Mouse (Mus musculus): ENCODE measurements around the gene Trip11. TPM values are rescaled to one million over a fixed set of nuclear protein-coding genes. Genes with fewer than 3 reads are reported as not detected.
A peak's percentile ranks its signal among the peaks of the same experiment; 100 is the strongest.
"Not testable (repeated sequence)": the region's sequence is repeated elsewhere in the genome, so short reads cannot be mapped to it uniquely, and the experiment has no call there.

Gene Trip11
- 10 to 100 TPM; 36.6 to 40.0 TPM for total RNA-seq (2021)
- 4.7 and 9.5 TPM in 2 replicates for polyA plus RNA-seq (2012; rRNA removed)
- long read RNA-seq, full-length matches to known transcripts = 1 of 4 reads
- long read RNA-seq, partial matches to known transcripts = 0 of 4 reads
- long read RNA-seq, other reads (novel, unspliced or antisense) = 3 of 4 reads

- Histone ChIP-seq H3K4me3 (peak within 1 kb of the TSS; percentile 82), H3K9ac (ENCODE audit: low read depth, low read length) (peak within 1 kb of the TSS; percentile 86), H3K36me3 (ENCODE audit: control insufficient read depth, insufficient read depth, low read length) (peaks cover 17% of the 10 kb centered on the region), H3K27ac (peak within 1 kb of the TSS; percentile 98), H3K27me3 (ENCODE audit: control insufficient read depth, insufficient read depth, low read length) (no peaks in the 10 kb centered on the region), H3K4me1 (ENCODE audit: control insufficient read depth, insufficient read depth, low read length) (peaks cover 7% of the 10 kb centered on the region), H3K79me2 (replicated peaks; ENCODE audit: control insufficient read depth, insufficient read depth, low read length) (peaks cover 2% of the 10 kb centered on the region)
- TF ChIP-seq EP300 (IDR thresholded peaks at IDR 0.05; ENCODE audit: insufficient read depth, low read depth, low read length) (0 out of 2 replicates have a peak, but pooled peaks have one; percentile 36), CTCF (IDR thresholded peaks at IDR 0.05) (no peak), POLR2A (IDR thresholded peaks at IDR 0.05; ENCODE audit: insufficient read depth, low read depth, low read length) (peak; percentile 89)
- intact Hi-C loops (cut with DNase I) = loop anchor here (2.0 to 5.0 kb wide), 2 partner anchors 46 to 831 kb away; partner anchors contain the start of genes Atxn3 and Ppp4r3a
- DNase-seq = peak; percentile 92 to 93
- WGBS = under 1% methylated on average over 69 of the region's 69 CpGs
Measured at GRCm38 (mm10) chr12:101912626-101913490, at the start of gene Trip11. Trip11 (minus strand) TSS chr12:101913267.

DNA sequence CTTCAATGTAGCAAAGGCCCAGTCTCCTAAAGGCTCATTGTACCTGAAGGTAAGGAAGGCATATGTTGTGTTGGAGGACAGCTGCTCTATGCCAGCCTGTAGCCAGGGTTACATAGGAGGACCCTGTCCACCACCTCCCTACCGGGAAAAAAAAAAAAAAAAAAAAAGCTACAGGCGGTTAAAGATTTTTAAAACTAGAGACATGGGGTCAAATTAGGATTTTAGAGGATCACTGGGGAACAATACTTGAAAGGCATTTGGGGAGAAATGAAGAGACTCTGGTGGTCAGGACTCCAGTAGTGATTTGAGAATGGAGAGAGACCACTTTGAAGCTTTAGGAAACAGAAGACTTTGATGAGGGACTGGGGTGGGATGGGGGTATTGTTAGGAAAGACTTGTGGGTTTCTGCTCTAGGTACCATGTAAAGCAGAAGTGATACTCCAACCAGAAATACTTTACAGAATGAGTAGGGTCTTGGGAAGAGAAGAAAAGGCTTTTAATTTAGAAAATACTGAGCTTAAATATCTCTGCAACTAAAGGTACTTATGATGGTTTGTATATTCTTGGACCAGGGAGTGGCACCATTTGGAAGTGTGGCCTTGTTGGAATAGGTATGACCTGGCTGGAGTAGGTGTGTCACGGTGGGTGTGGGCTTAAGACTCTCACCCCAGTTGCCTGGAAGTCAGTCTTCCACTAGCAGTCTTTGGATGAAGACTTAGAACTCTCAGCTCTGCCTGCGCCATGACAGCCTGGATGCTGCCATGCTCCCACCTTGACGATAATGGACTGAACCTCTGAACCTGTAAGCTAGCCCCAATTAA lies 46.1 kb upstream of the Trip11 start:
- not testable (repeated sequence) for H3K36me3 ChIP-seq (ENCODE audit: control insufficient read depth, insufficient read depth, low read length); H3K27ac ChIP-seq; H3K27me3 ChIP-seq (ENCODE audit: control insufficient read depth, insufficient read depth, low read length); H3K79me2 ChIP-seq (replicated peaks; ENCODE audit: control insufficient read depth, insufficient read depth, low read length); H3K9ac ChIP-seq (ENCODE audit: low read depth, low read length); DNase-seq; H3K4me1 ChIP-seq (ENCODE audit: control insufficient read depth, insufficient read depth, low read length)
- intact Hi-C loops (cut with DNase I) = loop anchor here (1.0 to 2.0 kb wide), 4 partner anchors 16 to 876 kb away; partner anchors contain the start of genes Cpsf2, Ppp4r3a and Trip11
- peak overlapping the region; percentile 99; the same call in 1 of the 2 replicates for H3K4me3 ChIP-seq
- WGBS = 87% methylated on average over 5 of the region's 5 CpGs

DNA sequence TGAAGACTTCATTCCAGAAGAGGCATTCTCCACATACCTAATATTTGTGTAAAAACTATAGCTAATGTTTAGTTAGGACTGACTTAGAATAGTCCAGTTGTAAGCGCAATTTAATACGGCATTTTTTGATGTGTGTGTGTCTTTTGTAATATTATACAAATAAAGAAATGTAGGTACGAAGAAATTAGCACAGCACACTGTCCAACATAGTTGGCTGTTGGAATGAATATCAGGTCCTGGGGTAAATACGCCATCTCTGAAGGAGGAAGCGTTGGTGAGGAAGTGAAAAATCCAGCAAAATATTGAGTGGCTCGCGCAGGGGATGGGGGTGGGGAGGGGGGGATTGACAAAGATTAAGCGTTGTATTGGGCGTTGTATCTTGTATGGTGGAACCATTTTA lies 45.5 kb upstream of the Trip11 start:
- Histone ChIP-seq H3K9ac (ENCODE audit: low read depth, low read length) (no peak overlapping the region), H3K36me3 (ENCODE audit: control insufficient read depth, insufficient read depth, low read length) (no peaks in the 10 kb centered on the region), H3K27me3 (ENCODE audit: control insufficient read depth, insufficient read depth, low read length) (no peaks in the 10 kb centered on the region), H3K79me2 (replicated peaks; ENCODE audit: control insufficient read depth, insufficient read depth, low read length) (peaks cover 7% of the 10 kb centered on the region), H3K4me1 (ENCODE audit: control insufficient read depth, insufficient read depth, low read length) (no peaks in the 10 kb centered on the region), H3K4me3 (peak overlapping the region; percentile 99), H3K27ac (peak overlapping the region; percentile 59)
- TF ChIP-seq CTCF (IDR thresholded peaks at IDR 0.05) (no peak), EP300 (IDR thresholded peaks at IDR 0.05; ENCODE audit: insufficient read depth, low read depth, low read length) (no peak), POLR2A (IDR thresholded peaks at IDR 0.05; ENCODE audit: insufficient read depth, low read depth, low read length) (no peak)
- WGBS = 31% methylated on average over 9 of the region's 9 CpGs
- no peak for DNase-seq
- intact Hi-C loops (cut with DNase I) = loop anchor here (1.0 to 2.0 kb wide), 4 partner anchors 17 to 876 kb away; partner anchors contain the start of genes Cpsf2, Ppp4r3a and Trip11

DNA sequence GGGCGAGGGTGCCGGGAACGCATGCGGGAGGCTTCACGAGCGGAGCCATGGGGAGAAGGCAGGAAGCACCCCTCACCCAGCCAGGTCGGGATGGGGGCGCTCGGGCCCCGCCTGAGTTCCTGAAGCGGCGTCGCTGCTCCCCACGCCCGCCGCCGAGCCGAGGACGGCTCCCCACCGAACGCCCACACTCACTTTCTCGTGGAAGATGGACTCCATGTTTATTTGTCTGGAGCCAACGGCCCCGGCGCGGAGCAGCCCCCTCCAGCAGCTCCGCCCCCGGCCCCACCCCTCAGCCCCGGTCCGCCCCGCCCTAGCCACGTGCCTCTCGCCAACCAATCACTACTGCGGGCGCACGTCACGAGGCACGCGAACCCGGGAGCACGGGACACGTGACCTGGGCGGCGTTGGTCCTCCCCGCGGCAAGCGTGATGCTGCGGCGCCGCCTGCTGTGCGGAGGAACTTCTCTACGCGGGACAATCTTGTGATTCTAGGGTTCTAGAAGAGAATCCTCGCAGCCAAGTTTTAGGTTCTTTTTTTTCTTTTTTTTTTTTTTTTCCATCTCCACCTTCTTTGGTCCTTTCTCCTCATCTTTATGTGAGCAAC lies 45.0 kb upstream of the Trip11 start, which contains the start of gene Atxn3:
TSS of gene Atxn3 (minus strand) at position 305 of the 603 bp plus-strand sequence.
- TF ChIP-seq EP300 (IDR thresholded peaks at IDR 0.05; ENCODE audit: insufficient read depth, low read depth, low read length) (peak; percentile 82; the same call in 1 of the 2 replicates), POLR2A (IDR thresholded peaks at IDR 0.05; ENCODE audit: insufficient read depth, low read depth, low read length) (peak; percentile 61), CTCF (IDR thresholded peaks at IDR 0.05) (peak; percentile 80)
- under 1% methylated on average over 54 of the region's 54 CpGs for WGBS
- intact Hi-C loops (cut with DNase I) = loop anchor here (1.0 to 2.0 kb wide), 4 partner anchors 17 to 875 kb away; partner anchors contain the start of genes Cpsf2, Ppp4r3a and Trip11
- H3K27me3 ChIP-seq (ENCODE audit: control insufficient read depth, insufficient read depth, low read length) = no peaks in the 10 kb centered on the region
- H3K9ac ChIP-seq (ENCODE audit: low read depth, low read length) = peak within 1 kb of the TSS; percentile 90
- peak within 1 kb of the TSS; percentile 88 for H3K27ac ChIP-seq
- peak within 1 kb of the TSS; percentile 99 for H3K4me3 ChIP-seq
- H3K4me1 ChIP-seq (ENCODE audit: control insufficient read depth, insufficient read depth, low read length) = no peaks in the 10 kb centered on the region
- DNase-seq = peak; percentile 97 to 98
- H3K79me2 ChIP-seq (replicated peaks; ENCODE audit: control insufficient read depth, insufficient read depth, low read length) = peaks cover 7% of the 10 kb centered on the region
- no peaks in the 10 kb centered on the region for H3K36me3 ChIP-seq (ENCODE audit: control insufficient read depth, insufficient read depth, low read length)

All from heart, adult 2 months (tissue).